Mouse (Mus musculus) lung, adult 18-20 months (tissue): ENCODE measurements at regions not wholly inside any gene's neighbourhood (a gene's known extent, or its start where the extent isn't known, plus 50 kb on each side); places are given as distances from the start of the nearest gene placed in this dataset.

Experiments
- DNase-seq, 2 experiments: peaks; one replicate each; pipeline ENCODE4 v3.0.0; 2022; ENCODE audit warnings: mixed read lengths in 2 of 2

- DNase-seq = no peak
Measured at GRCm38 (mm10) chr6:14298167-14298566, 426.8 kb upstream of the 2610001J05Rik start.

- DNase-seq = no peak
Measured at GRCm38 (mm10) chr6:14297428-14297827, 426.1 kb upstream of the 2610001J05Rik start.

GRCm38 (mm10) chr6:14290843-14291242 lies 419.5 kb upstream of the 2610001J05Rik start:
- no peak for DNase-seq

- DNase-seq = no peak
Measured at GRCm38 (mm10) chr6:14281476-14281875, 410.2 kb upstream of the 2610001J05Rik start.

- no peak for DNase-seq
Measured at GRCm38 (mm10) chr6:14261941-14262340, 390.6 kb upstream of the 2610001J05Rik start.

- no peak for DNase-seq
Measured at GRCm38 (mm10) chr6:14240331-14240730, 369.0 kb upstream of the 2610001J05Rik start.

GRCm38 (mm10) chr6:14239151-14239550 lies 367.8 kb upstream of the 2610001J05Rik start:
- DNase-seq = no peak

GRCm38 (mm10) chr6:14230823-14231222 lies 359.5 kb upstream of the 2610001J05Rik start:
- DNase-seq = no peak

GRCm38 (mm10) chr6:14207509-14207908 lies 336.2 kb upstream of the 2610001J05Rik start:
- DNase-seq = peak; percentile 8 to 9

GRCm38 (mm10) chr6:14197107-14197506 lies 325.8 kb upstream of the 2610001J05Rik start:
- no peak for DNase-seq

- no peak for DNase-seq
Measured at GRCm38 (mm10) chr6:14195351-14195750, 324.0 kb upstream of the 2610001J05Rik start.

- no peak for DNase-seq
Measured at GRCm38 (mm10) chr6:14191387-14192023, 320.2 kb upstream of the 2610001J05Rik start.

GRCm38 (mm10) chr6:14185921-14186420 lies 314.7 kb upstream of the 2610001J05Rik start:
- DNase-seq = no peak

- DNase-seq = no peak
Measured at GRCm38 (mm10) chr6:14147370-14147769, 276.1 kb upstream of the 2610001J05Rik start.

GRCm38 (mm10) chr6:14146394-14146793 lies 275.1 kb upstream of the 2610001J05Rik start:
- no peak for DNase-seq

- no peak for DNase-seq
Measured at GRCm38 (mm10) chr6:14142107-14142751, 270.9 kb upstream of the 2610001J05Rik start.

GRCm38 (mm10) chr6:14130392-14131144 lies 259.2 kb upstream of the 2610001J05Rik start:
- DNase-seq = no peak

- no peak for DNase-seq
Measured at GRCm38 (mm10) chr6:14129394-14129793, 258.1 kb upstream of the 2610001J05Rik start.

- no peak for DNase-seq
Measured at GRCm38 (mm10) chr6:14122311-14122710, 251.0 kb upstream of the 2610001J05Rik start.

GRCm38 (mm10) chr6:14121479-14121878 lies 250.2 kb upstream of the 2610001J05Rik start:
- no peak for DNase-seq

GRCm38 (mm10) chr6:14094907-14095306 lies 223.6 kb upstream of the 2610001J05Rik start:
- DNase-seq = no peak

GRCm38 (mm10) chr6:14081884-14082283 lies 210.6 kb upstream of the 2610001J05Rik start:
- DNase-seq = no peak

GRCm38 (mm10) chr6:14063735-14064134 lies 192.4 kb upstream of the 2610001J05Rik start:
- DNase-seq = no peak

- DNase-seq = no peak
Measured at GRCm38 (mm10) chr6:14046560-14046959, 175.2 kb upstream of the 2610001J05Rik start.
